Mouse (Mus musculus) heart, postnatal 0 days (tissue): Measurements from ENCODE around the gene Zfc3h1.

Experiments
- CTCF ChIP-seq: IDR thresholded peaks from 2 replicates; pipeline ENCODE4 v1.5.1; 2016; ENCODE audit warnings: antibody characterized with exemption, control low read depth, low read depth
- EP300 ChIP-seq: IDR thresholded peaks from 2 replicates; pipeline ENCODE4 v1.6.1; 2016; ENCODE audit warnings: antibody characterized with exemption, low read depth

- TF ChIP-seq CTCF (no peak), EP300 (no peak)
Measured at GRCm38 (mm10) chr10:115470621-115471334, 86.0 kb downstream of the Zfc3h1 start.
